Mouse (Mus musculus) lung, embryonic 14.5 days (tissue): ENCODE results near the gene Vmn2r89. TPM values are rescaled to one million over a fixed set of nuclear protein-coding genes. Genes with fewer than 3 reads are reported as not detected.
"Not testable (repeated sequence)": the region's sequence is repeated elsewhere in the genome, so short reads cannot be mapped to it uniquely, and the experiment has no call there.

Experiments used
- ATAC-seq: fragments of 200-750 bp; cut with Nextera tagmentation; 2 replicates; pipeline ENCODE4 v1.8.0; 2017; ENCODE audit warnings: mild to moderate bottlenecking, moderate TSS enrichment, moderate library complexity; ENCODE audit not compliant: insufficient read depth
- DNase-seq: peaks from one replicate; pipeline ENCODE4 v3.0.0-alpha.2; 2015
- H3K27ac ChIP-seq: fragments of 300-500 bp; sonication (generic); 2 replicates; pipeline ENCODE4 v1.5.1; 2014; ENCODE audit warnings: low read depth, mild to moderate bottlenecking, moderate library complexity
- H3K27me3 ChIP-seq: fragments of 300-500 bp; sonication (generic); 2 replicates; pipeline ENCODE4 v1.6.1; 2014; ENCODE audit warnings: low read length, control low read depth; ENCODE audit not compliant: insufficient read depth
- H3K36me3 ChIP-seq: fragments of 300-500 bp; sonication (generic); 2 replicates; pipeline ENCODE4 v1.6.1; 2014; ENCODE audit warnings: control low read depth; ENCODE audit not compliant: insufficient read depth
- H3K4me1 ChIP-seq: fragments of 300-500 bp; sonication (generic); 2 replicates; pipeline ENCODE4 v1.6.1; 2014; ENCODE audit warnings: antibody characterized with exemption, control low read depth; ENCODE audit not compliant: insufficient read depth
- H3K4me2 ChIP-seq: fragments of 300-500 bp; sonication (generic); 2 replicates; pipeline ENCODE4 v1.6.1; 2014; ENCODE audit warnings: mild to moderate bottlenecking
- H3K4me3 ChIP-seq: fragments of 300-500 bp; sonication (generic); 2 replicates; pipeline ENCODE4 v1.5.1; 2014; ENCODE audit warnings: low read depth, low read length
- H3K9ac ChIP-seq: fragments of 300-500 bp; sonication (generic); 2 replicates; pipeline ENCODE4 v1.6.1; 2014
- H3K9me3 ChIP-seq: fragments of 300-500 bp; sonication (generic); 2 replicates; pipeline ENCODE4 v1.6.1; 2016; ENCODE audit warnings: low read depth, low read length, control low read depth
- CTCF ChIP-seq: IDR thresholded peaks from 2 replicates; pipeline ENCODE4 v1.5.1; 2016; ENCODE audit warnings: antibody characterized with exemption, low read depth
- WGBS: fragments of 180-500 bp; shearing (Covaris S2); extraction: QIAGEN DNeasy Blood & Tissue Kit; methylation state at CpG from one replicate; pipeline ENCODE4 v1.1.7; 2014; 5-methylcytosine and 5-hydroxymethylcytosine counted together
- polyA plus RNA-seq: library from polyadenylated mRNA; unstranded; fragments of >200 nt; fragmentation: Nextera tagmentation; extraction: Ambion mirVana; gene quantifications from 2 replicates; pipeline ENCODE4 v1.2.1, GENCODE M21; 2014

The Vmn2r89 gene
- polyA plus RNA-seq, 1 experiment from 2014 or later, result not detected

DNA sequence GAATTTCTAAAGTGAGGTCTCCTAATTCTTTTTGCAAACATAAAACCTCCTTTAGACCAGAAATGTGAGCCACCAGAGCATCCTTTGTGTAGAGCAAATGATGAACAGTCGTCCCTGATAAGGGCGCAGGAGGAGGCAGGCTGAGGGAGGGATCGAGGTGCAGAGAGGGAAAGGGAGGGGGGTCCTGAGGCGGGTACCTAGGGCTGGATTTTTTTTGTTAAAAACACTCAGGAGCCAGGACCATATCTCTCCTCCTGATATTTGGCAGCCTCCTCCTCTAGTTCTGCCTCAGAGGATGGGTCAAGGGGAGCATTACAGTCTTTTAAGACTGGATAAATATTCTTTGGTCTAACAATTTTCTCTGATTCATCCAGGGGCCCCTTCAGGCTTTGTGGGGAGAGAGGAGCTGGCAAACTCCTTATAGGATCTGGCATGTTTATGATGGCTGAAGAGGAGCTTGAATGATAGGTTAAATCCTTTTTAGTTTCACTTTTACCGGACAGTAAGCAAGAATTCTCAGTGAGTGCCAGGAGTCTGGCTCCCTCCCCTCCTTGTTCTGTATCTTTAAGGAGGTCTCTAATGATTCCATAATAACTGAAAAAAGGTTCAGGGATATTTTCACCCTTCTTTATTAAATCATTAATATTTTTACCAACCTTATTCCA lies 30.5 kb downstream of the Vmn2r89 start:
- Histone ChIP-seq H3K27me3 (no peaks in the 10 kb centered on the region), H3K4me3 (no peak overlapping the region), H3K9ac (no peak overlapping the region), H3K36me3 (no peaks in the 10 kb centered on the region), H3K27ac (no peak overlapping the region), H3K4me2 (no peak overlapping the region), H3K4me1 (no peaks in the 10 kb centered on the region), H3K9me3 (no peaks in the 10 kb centered on the region)
- WGBS, result 60% methylated on average over 5 of the region's 5 CpGs
- no peak for ATAC-seq
- DNase-seq, result no peak
- TF ChIP-seq CTCF, result no peak

DNA sequence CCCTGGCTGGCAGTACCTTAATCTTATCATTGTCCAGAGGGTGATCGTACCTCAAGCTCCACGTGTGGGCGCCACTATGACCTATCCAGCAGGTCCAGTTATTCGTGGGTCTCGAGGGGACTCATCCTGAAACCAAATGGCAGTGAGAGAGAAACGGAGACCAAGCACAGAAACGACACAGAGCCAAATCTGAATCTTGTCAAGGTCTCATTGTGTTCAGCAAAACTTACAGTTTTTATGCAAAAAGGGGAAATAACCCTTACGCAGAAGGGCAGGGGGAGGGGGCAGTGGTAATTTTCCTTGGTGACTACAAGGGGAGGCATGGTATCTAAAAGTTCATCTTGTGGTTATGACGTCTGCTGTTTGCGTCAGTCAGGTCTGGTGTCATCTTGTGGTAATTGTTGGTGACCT lies 31.3 kb downstream of the Vmn2r89 start:
- not testable (repeated sequence) for DNase-seq, H3K36me3 ChIP-seq, H3K9me3 ChIP-seq, H3K9ac ChIP-seq, ATAC-seq, H3K27ac ChIP-seq, H3K27me3 ChIP-seq, H3K4me2 ChIP-seq, H3K4me1 ChIP-seq, H3K4me3 ChIP-seq
- 75% methylated on average over 10 of the region's 10 CpGs for WGBS

DNA sequence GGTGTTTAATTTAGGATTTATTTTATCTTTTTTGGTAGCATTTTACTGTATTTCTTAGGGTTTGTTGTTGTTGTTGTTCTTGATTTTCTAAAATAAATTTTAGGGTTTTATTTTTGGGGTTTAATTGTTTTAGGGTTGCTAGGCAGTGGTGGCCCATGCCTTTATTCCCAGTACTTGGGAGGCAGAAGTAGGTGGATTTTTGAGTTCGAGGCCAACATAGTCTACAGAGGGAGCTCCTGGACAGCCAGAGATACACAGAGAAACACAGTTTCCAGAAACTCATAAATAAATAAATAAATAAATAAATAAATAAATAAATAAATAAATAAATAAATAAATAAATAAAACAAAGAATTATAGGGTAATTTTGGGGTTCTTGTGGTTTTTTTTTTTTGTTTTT lies 32.0 kb downstream of the Vmn2r89 start:
- no peaks in the 10 kb centered on the region for H3K36me3 ChIP-seq
- ATAC-seq, result no peak
- no peak overlapping the region for H3K4me2 ChIP-seq
- 90% methylated on average over 1 of the region's 1 CpGs for WGBS
- no peak overlapping the region for H3K4me3 ChIP-seq
- no peak for DNase-seq
- no peaks in the 10 kb centered on the region for H3K27me3 ChIP-seq
- H3K9me3 ChIP-seq, result no peaks in the 10 kb centered on the region
- H3K4me1 ChIP-seq, result no peaks in the 10 kb centered on the region
- H3K9ac ChIP-seq, result no peak overlapping the region
- no peak overlapping the region for H3K27ac ChIP-seq
- TF ChIP-seq CTCF, result no peak

DNA sequence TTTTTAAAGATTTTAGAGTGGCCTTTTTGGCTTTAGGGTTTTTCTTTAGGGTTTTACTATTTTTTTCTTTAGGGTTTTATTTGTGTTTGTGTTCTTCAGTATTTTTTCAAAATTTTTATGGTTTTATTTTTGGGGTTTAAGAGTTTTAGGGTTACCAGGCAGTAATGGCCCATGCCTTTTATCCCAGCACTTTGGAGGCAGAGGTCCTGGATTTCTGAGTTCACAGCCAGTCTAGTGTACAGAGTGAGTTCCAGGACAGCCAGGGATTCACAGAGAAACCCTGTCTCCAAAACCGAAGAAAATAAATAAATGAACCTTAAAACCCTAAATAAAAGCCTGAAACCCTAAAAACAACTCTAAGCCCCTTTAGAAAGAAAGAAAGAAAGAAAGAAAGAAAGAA lies 34.5 kb downstream of the Vmn2r89 start:
- 61% methylated on average over 1 of the region's 1 CpGs for WGBS

DNA sequence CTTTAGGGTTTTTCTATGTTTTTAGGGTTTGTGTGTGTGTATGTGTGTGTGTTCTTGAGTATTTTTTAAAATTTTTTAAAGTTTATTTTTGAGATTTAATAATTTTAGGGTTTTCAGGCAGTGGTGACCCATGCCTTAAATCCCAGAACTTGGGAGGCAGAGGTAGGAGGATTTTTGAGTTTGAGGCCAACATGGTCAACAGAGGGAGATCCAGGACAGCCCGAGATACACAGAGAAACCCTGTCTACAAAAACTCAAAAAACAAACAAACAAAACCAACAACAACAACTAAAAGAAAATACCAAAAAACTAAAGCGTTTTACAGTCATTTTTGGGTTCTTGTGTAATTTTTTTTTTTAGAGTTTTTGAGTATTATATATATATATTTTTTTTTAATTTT lies 44.1 kb downstream of the Vmn2r89 start:
- no peaks in the 10 kb centered on the region for H3K9me3 ChIP-seq
- H3K4me1 ChIP-seq, result no peaks in the 10 kb centered on the region
- no peak for DNase-seq
- 76% methylated on average over 2 of the region's 2 CpGs for WGBS
- no peaks in the 10 kb centered on the region for H3K27me3 ChIP-seq
- H3K4me2 ChIP-seq, result no peak overlapping the region
- no peaks in the 10 kb centered on the region for H3K36me3 ChIP-seq
- ATAC-seq, result no peak
- no peak overlapping the region for H3K4me3 ChIP-seq
- H3K9ac ChIP-seq, result no peak overlapping the region
- no peak for TF ChIP-seq CTCF
- no peak overlapping the region for H3K27ac ChIP-seq

More for the DNA sequence above, 34.5 kb downstream of the Vmn2r89 start:
- Histone ChIP-seq H3K4me3 (no peak overlapping the region), H3K27me3 (no peaks in the 10 kb centered on the region), H3K4me2 (no peak overlapping the region), H3K36me3 (no peaks in the 10 kb centered on the region), H3K4me1 (no peaks in the 10 kb centered on the region), H3K9ac (no peak overlapping the region), H3K27ac (no peak overlapping the region), H3K9me3 (no peaks in the 10 kb centered on the region)
- DNase-seq, result no peak
- no peak for TF ChIP-seq CTCF
- ATAC-seq, result no peak

DNA sequence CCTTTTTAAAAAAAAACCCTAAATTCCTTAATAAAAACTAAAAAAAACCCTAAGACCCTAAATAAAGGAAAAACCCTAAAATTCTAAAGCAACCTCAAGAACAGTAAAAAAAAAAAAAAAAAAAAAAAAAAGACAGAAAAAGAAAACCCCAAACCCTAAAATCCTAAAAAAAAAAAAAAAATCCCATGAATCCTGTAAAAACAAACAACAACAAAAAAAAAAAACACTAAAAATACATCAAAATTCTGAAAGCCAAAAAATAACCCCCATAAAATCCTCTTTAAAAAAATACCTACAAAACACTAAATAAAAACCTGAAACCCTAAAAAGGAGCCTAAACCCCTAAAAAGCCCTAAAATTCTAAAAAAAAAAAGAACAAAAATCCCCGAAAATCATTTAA lies 45.3 kb downstream of the Vmn2r89 start:
- Histone ChIP-seq H3K9ac (no peak overlapping the region), H3K27ac (no peak overlapping the region), H3K36me3 (no peaks in the 10 kb centered on the region), H3K4me1 (no peaks in the 10 kb centered on the region), H3K9me3 (no peaks in the 10 kb centered on the region), H3K4me3 (no peak overlapping the region), H3K27me3 (no peaks in the 10 kb centered on the region), H3K4me2 (no peak overlapping the region)
- ATAC-seq (no peak), DNase-seq (no peak)
- TF ChIP-seq CTCF, result no peak
- 78% methylated on average over 1 of the region's 1 CpGs for WGBS

DNA sequence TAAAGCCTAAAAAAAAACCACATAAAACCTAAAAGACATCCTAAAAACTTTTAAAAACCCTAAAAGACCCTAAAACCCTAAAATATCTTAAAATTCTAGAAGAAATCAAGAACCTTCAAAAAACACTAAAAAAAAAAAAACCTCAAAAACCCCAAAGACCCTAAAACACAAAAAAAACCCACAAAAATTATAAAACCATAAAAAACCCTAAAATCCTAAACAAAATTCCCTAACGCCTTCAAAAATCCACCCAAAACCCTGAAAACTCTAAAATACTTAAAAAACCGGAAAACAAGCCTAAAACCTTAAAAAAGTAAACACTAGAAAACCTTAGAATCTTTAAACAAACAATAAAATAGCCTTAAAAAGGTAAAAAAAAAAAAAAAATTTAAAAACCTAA lies 46.3 kb downstream of the Vmn2r89 start:
- no peak for DNase-seq
- no peak for TF ChIP-seq CTCF
- no peaks in the 10 kb centered on the region for H3K4me1 ChIP-seq
- no peaks in the 10 kb centered on the region for H3K9me3 ChIP-seq
- no peak overlapping the region for H3K4me3 ChIP-seq
- no peak overlapping the region for H3K4me2 ChIP-seq
- H3K9ac ChIP-seq, result no peak overlapping the region
- H3K27me3 ChIP-seq, result no peaks in the 10 kb centered on the region
- H3K27ac ChIP-seq, result no peak overlapping the region
- no peaks in the 10 kb centered on the region for H3K36me3 ChIP-seq
- no peak for ATAC-seq
- 90% methylated on average over 2 of the region's 2 CpGs for WGBS
